Mouse (Mus musculus): ENCODE measurements around the gene Ssu72.

GRCm38 (mm10) chr4:155774971-155775740, 70.6 kb downstream of the Ssu72 start:
- TF ChIP-seq GATA1 (IDR thresholded peaks at IDR 0.05; ENCODE audit: borderline replicate concordance, low read length) (no peak), FLI1 (IDR thresholded peaks at IDR 0.05; ENCODE audit: low read length) (no peak)
